Mouse (Mus musculus): ENCODE measurements around the gene Cgn. TPM values are rescaled to one million over a fixed set of nuclear protein-coding genes. Genes with fewer than 3 reads are reported as not detected.
A peak's percentile ranks its signal among the peaks of the same experiment; 100 is the strongest.

Gene Cgn
- polyA plus RNA-seq, 1 experiment from 2014 or later, result 3.7 TPM

GRCm38 (mm10) chr3:94787122-94787780 is 959 bp upstream of the Cgn start:
- WGBS, result 3% methylated on average over 10 of the region's 11 CpGs
- Histone ChIP-seq H3K4me1 (ENCODE audit: control insufficient read depth, insufficient read depth, low read length) (peaks cover 10% of the 10 kb centered on the region; the same call in 1 of the 2 replicates), H3K36me3 (ENCODE audit: control insufficient read depth, insufficient read depth, low read length) (no peaks in the 10 kb centered on the region), H3K27ac (replicated peaks; ENCODE audit: low read depth, low read length) (no peak overlapping the region), H3K9me3 (ENCODE audit: control insufficient read depth, low read length) (no peaks in the 10 kb centered on the region), H3K4me3 (ENCODE audit: low read depth, low read length) (peak overlapping the region; percentile 43), H3K9ac (ENCODE audit: low read length) (peak overlapping the region; percentile 70; the same call in 1 of the 2 replicates), H3K27me3 (ENCODE audit: control insufficient read depth, insufficient read depth, low read length) (no peaks in the 10 kb centered on the region), H3K4me2 (ENCODE audit: low read depth, severe bottlenecking) (peak overlapping the region; percentile 93)
- DNase-seq (ENCODE audit: low spot score), result peak; percentile 34
- no peak for ATAC-seq (ENCODE audit: insufficient number of reproducible peaks, low FRiP score, low TSS enrichment, low read depth)

GRCm38 (mm10) chr3:94785958-94786357 is 334 bp downstream of the Cgn start:
- peak overlapping the region; percentile 93 for H3K4me2 ChIP-seq (ENCODE audit: low read depth, severe bottlenecking)
- no peaks in the 10 kb centered on the region for H3K9me3 ChIP-seq (ENCODE audit: control insufficient read depth, low read length)
- H3K27me3 ChIP-seq (ENCODE audit: control insufficient read depth, insufficient read depth, low read length), result no peaks in the 10 kb centered on the region
- no peaks in the 10 kb centered on the region for H3K36me3 ChIP-seq (ENCODE audit: control insufficient read depth, insufficient read depth, low read length)
- DNase-seq (ENCODE audit: low spot score), result no peak
- H3K4me1 ChIP-seq (ENCODE audit: control insufficient read depth, insufficient read depth, low read length), result peaks cover 10% of the 10 kb centered on the region; the same call in 1 of the 2 replicates
- no peak; the same call in 1 of the 2 replicates for ATAC-seq (ENCODE audit: insufficient number of reproducible peaks, low FRiP score, low TSS enrichment, low read depth)
- peak overlapping the region; percentile 43 for H3K4me3 ChIP-seq (ENCODE audit: low read depth, low read length)
- 1% methylated on average over 14 of the region's 14 CpGs for WGBS
- 0 out of 2 replicates have a peak overlapping the region, but pooled peaks have one; percentile 30 for H3K9ac ChIP-seq (ENCODE audit: low read length)
- H3K27ac ChIP-seq (replicated peaks; ENCODE audit: low read depth, low read length), result no peak overlapping the region

GRCm38 (mm10) chr3:94784171-94784701 is 2.1 kb downstream of the Cgn start:
- no peaks in the 10 kb centered on the region for H3K27me3 ChIP-seq (ENCODE audit: control insufficient read depth, insufficient read depth, low read length)
- DNase-seq (ENCODE audit: low spot score), result no peak
- ATAC-seq (ENCODE audit: insufficient number of reproducible peaks, low FRiP score, low TSS enrichment, low read depth), result no peak
- H3K4me2 ChIP-seq (ENCODE audit: low read depth, severe bottlenecking), result no peak overlapping the region
- no peaks in the 10 kb centered on the region for H3K36me3 ChIP-seq (ENCODE audit: control insufficient read depth, insufficient read depth, low read length)
- no peak overlapping the region for H3K4me3 ChIP-seq (ENCODE audit: low read depth, low read length)
- no peak overlapping the region for H3K27ac ChIP-seq (replicated peaks; ENCODE audit: low read depth, low read length)
- 45% methylated on average over 5 of the region's 5 CpGs for WGBS
- H3K4me1 ChIP-seq (ENCODE audit: control insufficient read depth, insufficient read depth, low read length), result peaks cover 10% of the 10 kb centered on the region; the same call in 1 of the 2 replicates
- no peak overlapping the region for H3K9ac ChIP-seq (ENCODE audit: low read length)
- H3K9me3 ChIP-seq (ENCODE audit: control insufficient read depth, low read length), result no peaks in the 10 kb centered on the region

- peaks cover 10% of the 10 kb centered on the region; the same call in 1 of the 2 replicates for H3K4me1 ChIP-seq (ENCODE audit: control insufficient read depth, insufficient read depth, low read length)
- ATAC-seq (ENCODE audit: insufficient number of reproducible peaks, low FRiP score, low TSS enrichment, low read depth) (no peak), DNase-seq (ENCODE audit: low spot score) (no peak)
- H3K9me3 ChIP-seq (ENCODE audit: control insufficient read depth, low read length), result no peaks in the 10 kb centered on the region
- H3K9ac ChIP-seq (ENCODE audit: low read length), result no peak overlapping the region
- H3K27ac ChIP-seq (replicated peaks; ENCODE audit: low read depth, low read length), result no peak overlapping the region
- H3K27me3 ChIP-seq (ENCODE audit: control insufficient read depth, insufficient read depth, low read length), result no peaks in the 10 kb centered on the region
- no peaks in the 10 kb centered on the region for H3K36me3 ChIP-seq (ENCODE audit: control insufficient read depth, insufficient read depth, low read length)
- 52% methylated on average over 5 of the region's 5 CpGs for WGBS
- H3K4me3 ChIP-seq (ENCODE audit: low read depth, low read length), result no peak overlapping the region
- H3K4me2 ChIP-seq (ENCODE audit: low read depth, severe bottlenecking), result no peak overlapping the region
Observed at GRCm38 (mm10) chr3:94783462-94783931, 2.8 kb downstream of the Cgn start.

GRCm38 (mm10) chr3:94782936-94783335 is 3.4 kb downstream of the Cgn start:
- no peaks in the 10 kb centered on the region for H3K27me3 ChIP-seq (ENCODE audit: control insufficient read depth, insufficient read depth, low read length)
- H3K4me2 ChIP-seq (ENCODE audit: low read depth, severe bottlenecking), result no peak overlapping the region
- ATAC-seq (ENCODE audit: insufficient number of reproducible peaks, low FRiP score, low TSS enrichment, low read depth) (no peak), DNase-seq (ENCODE audit: low spot score) (no peak)
- 77% methylated on average over 4 of the region's 4 CpGs for WGBS
- peaks cover 10% of the 10 kb centered on the region; the same call in 1 of the 2 replicates for H3K4me1 ChIP-seq (ENCODE audit: control insufficient read depth, insufficient read depth, low read length)
- no peak overlapping the region for H3K9ac ChIP-seq (ENCODE audit: low read length)
- H3K36me3 ChIP-seq (ENCODE audit: control insufficient read depth, insufficient read depth, low read length), result no peaks in the 10 kb centered on the region
- H3K27ac ChIP-seq (replicated peaks; ENCODE audit: low read depth, low read length), result no peak overlapping the region
- H3K9me3 ChIP-seq (ENCODE audit: control insufficient read depth, low read length), result no peaks in the 10 kb centered on the region
- H3K4me3 ChIP-seq (ENCODE audit: low read depth, low read length), result no peak overlapping the region

- no peaks in the 10 kb centered on the region for H3K36me3 ChIP-seq (ENCODE audit: control insufficient read depth, insufficient read depth, low read length)
- DNase-seq (ENCODE audit: low spot score) (no peak), ATAC-seq (ENCODE audit: insufficient number of reproducible peaks, low FRiP score, low TSS enrichment, low read depth) (no peak)
- H3K9me3 ChIP-seq (ENCODE audit: control insufficient read depth, low read length), result no peaks in the 10 kb centered on the region
- H3K4me1 ChIP-seq (ENCODE audit: control insufficient read depth, insufficient read depth, low read length), result peaks cover 5% of the 10 kb centered on the region; the same call in 1 of the 2 replicates
- H3K27ac ChIP-seq (replicated peaks; ENCODE audit: low read depth, low read length), result no peak overlapping the region
- no peaks in the 10 kb centered on the region for H3K27me3 ChIP-seq (ENCODE audit: control insufficient read depth, insufficient read depth, low read length)
- WGBS, result 29% methylated on average over 3 of the region's 3 CpGs
- H3K9ac ChIP-seq (ENCODE audit: low read length), result no peak overlapping the region
- H3K4me2 ChIP-seq (ENCODE audit: low read depth, severe bottlenecking), result no peak overlapping the region
- H3K4me3 ChIP-seq (ENCODE audit: low read depth, low read length), result no peak overlapping the region
Observed at GRCm38 (mm10) chr3:94781356-94781755, 4.9 kb downstream of the Cgn start.

- Histone ChIP-seq H3K4me1 (ENCODE audit: control insufficient read depth, insufficient read depth, low read length) (no peaks in the 10 kb centered on the region), H3K4me2 (ENCODE audit: low read depth, severe bottlenecking) (no peak overlapping the region), H3K9me3 (ENCODE audit: control insufficient read depth, low read length) (no peaks in the 10 kb centered on the region), H3K27ac (replicated peaks; ENCODE audit: low read depth, low read length) (no peak overlapping the region), H3K9ac (ENCODE audit: low read length) (no peak overlapping the region), H3K36me3 (ENCODE audit: control insufficient read depth, insufficient read depth, low read length) (no peaks in the 10 kb centered on the region), H3K27me3 (ENCODE audit: control insufficient read depth, insufficient read depth, low read length) (no peaks in the 10 kb centered on the region), H3K4me3 (ENCODE audit: low read depth, low read length) (no peak overlapping the region)
- ATAC-seq (ENCODE audit: insufficient number of reproducible peaks, low FRiP score, low TSS enrichment, low read depth), result no peak
- no peak for DNase-seq (ENCODE audit: low spot score)
- WGBS, result 88% methylated on average over 7 of the region's 7 CpGs
Observed at GRCm38 (mm10) chr3:94775886-94776285, 10.4 kb downstream of the Cgn start.

GRCm38 (mm10) chr3:94774039-94774438 is 12.3 kb downstream of the Cgn start:
- no peaks in the 10 kb centered on the region for H3K27me3 ChIP-seq (ENCODE audit: control insufficient read depth, insufficient read depth, low read length)
- DNase-seq (ENCODE audit: low spot score) (no peak), ATAC-seq (ENCODE audit: insufficient number of reproducible peaks, low FRiP score, low TSS enrichment, low read depth) (no peak)
- H3K27ac ChIP-seq (replicated peaks; ENCODE audit: low read depth, low read length), result no peak overlapping the region
- no peaks in the 10 kb centered on the region for H3K9me3 ChIP-seq (ENCODE audit: control insufficient read depth, low read length)
- no peak overlapping the region for H3K4me3 ChIP-seq (ENCODE audit: low read depth, low read length)
- no peaks in the 10 kb centered on the region for H3K4me1 ChIP-seq (ENCODE audit: control insufficient read depth, insufficient read depth, low read length)
- no peak overlapping the region for H3K9ac ChIP-seq (ENCODE audit: low read length)
- no peaks in the 10 kb centered on the region for H3K36me3 ChIP-seq (ENCODE audit: control insufficient read depth, insufficient read depth, low read length)
- WGBS, result 86% methylated on average over 11 of the region's 11 CpGs
- no peak overlapping the region for H3K4me2 ChIP-seq (ENCODE audit: low read depth, severe bottlenecking)

Measured in limb, embryonic 11.5 days (tissue).